Mouse (Mus musculus) stomach, postnatal 0 days (tissue): ENCODE results near the gene Pkd1l2.

Experiments
- CTCF ChIP-seq: IDR thresholded peaks from 2 replicates; pipeline ENCODE4 v1.5.1; 2016; ENCODE audit warnings: antibody characterized with exemption, low read depth, mild to moderate bottlenecking, moderate library complexity
- EP300 ChIP-seq: optimal IDR thresholded peaks from 2 replicates; pipeline ENCODE3; 2016; ENCODE audit warnings: antibody characterized with exemption

GRCm38 (mm10) chr8:117066955-117067354 lies 15.3 kb downstream of the Pkd1l2 start:
- TF ChIP-seq EP300 (no peak), CTCF (no peak)
